Mouse (Mus musculus) layer of hippocampus, adult 9-11 months (tissue): ENCODE results near the gene Acap1.

ENCODE experiments used
- DNase-seq: peaks from one replicate; pipeline ENCODE4 v3.0.0; 2022

The Acap1 gene

GRCm38 (mm10) chr11:69900471-69901405 is 5.4 kb upstream of the Acap1 start, which contains the start of the genes 2810408A11Rik and Neurl4:
Gene 2810408A11Rik (minus strand): TSS chr11:69900987.
Gene Neurl4 (plus strand): TSS chr11:69901072.
- peak; percentile 92 for DNase-seq

- no peak for DNase-seq
Observed at GRCm38 (mm10) chr11:69899870-69900269, 4.5 kb upstream of the Acap1 start.

DNA sequence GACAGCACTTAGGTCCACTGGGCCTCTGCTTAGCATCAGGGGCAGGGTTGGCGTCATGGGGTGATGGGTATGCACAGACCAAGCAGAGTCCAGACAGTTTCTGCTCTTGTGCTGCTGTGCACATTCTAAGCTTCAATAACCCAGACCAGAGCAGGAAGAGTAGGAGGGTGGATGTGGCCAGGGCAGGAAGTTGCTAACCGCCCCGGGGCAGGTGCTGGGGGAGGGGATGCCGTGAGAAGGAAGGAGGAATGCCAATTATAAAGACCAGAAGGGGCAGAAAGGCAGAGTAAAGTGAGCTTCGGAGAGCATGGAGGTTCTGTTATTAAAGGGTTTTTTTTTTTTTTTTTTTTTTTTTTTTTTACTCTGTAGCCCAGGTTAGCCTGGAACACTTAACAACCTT is 668 bp downstream of the Acap1 start:
- no peak for DNase-seq

GRCm38 (mm10) chr11:69891482-69891881 is 3.9 kb downstream of the Acap1 start:
- peak; percentile 73 for DNase-seq

- no peak for DNase-seq
Observed at GRCm38 (mm10) chr11:69886907-69887635, 8.3 kb downstream of the Acap1 start.

GRCm38 (mm10) chr11:69884663-69885062 is 10.7 kb downstream of the Acap1 start:
- DNase-seq, result no peak

GRCm38 (mm10) chr11:69884240-69884639 is 11.1 kb downstream of the Acap1 start:
- DNase-seq, result no peak

DNA sequence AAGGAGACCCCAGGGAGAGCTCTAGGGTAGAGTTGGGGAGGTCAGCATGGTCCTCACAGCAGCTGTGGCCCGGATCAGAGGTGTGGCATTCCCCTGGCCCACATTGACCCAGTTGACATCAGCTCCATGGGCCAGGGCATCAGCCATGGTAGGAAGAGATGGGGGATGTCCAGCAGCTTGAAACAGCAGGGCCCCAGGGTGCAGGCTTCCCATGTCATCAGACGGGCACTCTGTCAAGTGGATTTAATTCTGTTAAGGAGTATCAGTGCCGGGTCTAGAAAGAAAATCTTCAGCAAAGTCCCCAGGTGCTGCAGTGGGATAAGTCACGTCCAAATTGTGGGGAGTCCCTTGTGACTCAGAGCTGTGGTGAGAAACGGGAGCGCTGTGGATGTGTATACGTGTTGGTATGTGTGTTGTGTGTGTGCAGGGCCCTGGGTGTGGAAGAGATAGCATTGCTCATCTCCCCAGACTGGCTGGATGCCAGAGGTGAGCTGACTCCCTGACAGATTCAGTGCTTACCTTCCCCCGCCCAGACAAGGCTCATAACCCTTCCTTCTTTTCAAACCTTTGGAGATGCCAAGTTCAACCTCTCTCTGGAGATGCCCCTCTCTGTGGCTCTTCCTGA is 11.7 kb downstream of the Acap1 start:
- no peak for DNase-seq

- DNase-seq, result no peak
Observed at GRCm38 (mm10) chr11:69883066-69883465, 12.3 kb downstream of the Acap1 start.

GRCm38 (mm10) chr11:69881787-69882670 is 13.3 kb downstream of the Acap1 start:
- no peak for DNase-seq

GRCm38 (mm10) chr11:69880853-69881603 is 14.3 kb downstream of the Acap1 start, which contains the start of gene Kctd11:
Gene Kctd11 (minus strand): TSS chr11:69881406.
- peak; percentile 88 for DNase-seq

- DNase-seq, result no peak
Observed at GRCm38 (mm10) chr11:69880506-69880852, 14.9 kb downstream of the Acap1 start.

GRCm38 (mm10) chr11:69879711-69880110 is 15.6 kb downstream of the Acap1 start:
- DNase-seq, result no peak

- DNase-seq, result no peak
Observed at GRCm38 (mm10) chr11:69878952-69879351, 16.4 kb downstream of the Acap1 start.

DNA sequence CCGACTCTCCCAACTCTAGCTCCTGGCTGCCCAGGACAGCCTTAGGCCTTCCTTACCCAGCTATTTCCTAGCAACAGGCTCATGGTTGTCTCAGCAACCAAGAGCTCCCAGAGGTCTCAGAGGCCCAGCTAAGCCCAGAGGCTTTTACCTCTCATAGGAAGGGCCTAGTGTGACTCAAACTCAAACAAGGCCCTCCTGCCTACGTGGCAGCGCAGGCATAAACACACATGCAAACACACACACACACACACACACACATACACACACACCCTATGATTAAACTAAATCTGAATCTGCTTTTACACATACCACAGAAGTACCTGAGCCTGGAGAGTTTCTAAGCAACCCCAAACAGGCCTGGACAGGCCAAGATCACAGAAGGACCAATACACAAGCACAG is 16.9 kb downstream of the Acap1 start:
- no peak for DNase-seq

DNA sequence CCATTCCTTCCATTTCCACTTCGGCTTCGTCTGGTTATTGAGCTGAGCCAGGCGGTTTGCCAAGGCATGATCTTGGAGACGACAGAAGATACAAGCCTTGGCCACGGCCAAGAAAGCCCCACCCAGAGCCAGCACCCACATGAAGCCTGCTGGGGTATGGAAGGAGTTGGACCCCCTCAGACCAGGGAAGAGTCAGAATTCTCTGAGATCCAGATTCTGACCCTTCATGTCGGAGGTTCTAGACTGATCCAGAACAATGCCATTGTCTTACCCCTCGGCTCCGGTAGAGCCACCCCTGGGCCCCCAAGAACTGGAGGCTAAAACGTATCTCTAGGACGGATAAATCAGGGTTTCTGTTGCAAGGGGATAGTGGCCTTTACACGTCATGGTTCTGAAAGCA is 17.5 kb downstream of the Acap1 start, which contains the start of gene Tmem95:
TSS of gene Tmem95 (minus strand) at position 141 of the 400 bp plus-strand sequence.
- DNase-seq, result no peak

DNA sequence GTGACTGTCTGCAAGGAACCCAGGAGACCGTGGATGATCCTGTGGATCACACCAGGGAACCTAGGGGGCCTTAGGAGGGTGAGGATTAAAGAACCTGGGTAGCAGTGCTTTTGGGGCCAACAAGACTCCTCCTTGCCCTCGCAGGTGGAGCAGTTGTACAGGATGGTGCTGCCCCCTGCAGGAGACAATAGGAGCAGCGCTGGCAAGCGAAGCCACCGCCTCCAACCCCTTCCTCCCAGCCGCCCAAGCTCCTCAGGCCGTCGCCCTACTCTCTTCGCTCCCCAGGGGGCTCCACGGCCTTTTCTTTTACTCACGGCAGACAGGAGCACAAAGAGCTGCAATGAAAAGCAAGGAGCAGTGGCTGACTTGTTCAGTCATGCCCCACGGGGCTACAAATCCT is 18.5 kb downstream of the Acap1 start:
- peak; percentile 72 for DNase-seq

GRCm38 (mm10) chr11:69876186-69876585 is 19.2 kb downstream of the Acap1 start:
- peak; percentile 66 for DNase-seq

DNA sequence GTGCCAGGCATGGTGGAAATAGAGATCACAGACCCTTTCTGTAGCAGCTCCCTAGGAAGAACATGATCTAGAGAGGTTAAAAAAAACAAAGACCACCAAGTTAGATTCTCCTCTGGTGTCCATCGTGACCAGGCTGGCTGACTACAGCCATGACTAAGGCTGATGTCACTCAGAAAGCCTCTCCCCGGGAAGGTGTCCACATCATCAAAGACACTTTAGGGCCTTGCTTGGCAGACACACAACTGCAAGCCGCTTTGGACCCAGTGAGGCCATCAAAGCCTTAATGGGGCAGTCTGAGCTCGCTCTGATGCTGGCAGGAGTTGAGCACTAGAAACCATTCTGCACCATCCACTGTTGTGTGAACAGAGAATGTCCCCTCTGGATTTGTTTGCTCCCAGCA is 22.9 kb downstream of the Acap1 start:
- DNase-seq, result no peak

DNA sequence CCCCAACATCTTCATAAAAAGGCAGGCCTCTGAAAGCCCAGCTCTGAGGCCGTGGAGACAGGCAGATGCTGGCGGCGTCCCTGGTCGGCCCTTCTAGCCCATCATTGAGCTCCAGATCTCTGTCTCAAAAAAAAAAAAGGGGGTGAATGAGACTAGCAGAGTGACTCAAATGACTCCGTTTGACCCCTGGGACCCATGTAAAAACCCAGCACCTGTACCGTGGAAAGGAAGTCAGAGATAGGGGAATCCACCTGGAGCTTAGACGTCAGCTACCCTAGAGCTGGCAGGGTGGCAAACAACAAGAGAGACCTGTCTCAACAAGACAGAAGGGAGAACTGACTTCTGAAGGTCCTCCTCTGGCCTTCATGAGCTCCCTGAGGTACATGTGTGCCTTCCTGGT is 23.5 kb downstream of the Acap1 start:
- DNase-seq, result no peak

- DNase-seq, result no peak
Observed at GRCm38 (mm10) chr11:69870289-69871069, 24.9 kb downstream of the Acap1 start.
